Mouse (Mus musculus) kidney, postnatal 0 days (tissue): ENCODE results near the gene Ndc1. TPM values are rescaled to one million over a fixed set of nuclear protein-coding genes. Genes with fewer than 3 reads are reported as not detected.
"Not testable (repeated sequence)": the region's sequence is repeated elsewhere in the genome, so short reads cannot be mapped to it uniquely, and the experiment has no call there.

ENCODE experiments used
- ATAC-seq: fragments of 200-750 bp; cut with Nextera tagmentation; replicated peaks from 2 replicates; pipeline ENCODE4 v1.8.0; 2017; ENCODE audit warnings: low read depth, moderate number of reproducible peaks, moderate TSS enrichment, moderate library complexity; ENCODE audit not compliant: low FRiP score
- DNase-seq: peaks from one replicate; pipeline ENCODE4 v3.0.0-alpha.2; 2016; ENCODE audit warnings: low spot score
- H3K27ac ChIP-seq: fragments of 300-500 bp; sonication (generic); 2 replicates; pipeline ENCODE4 v1.5.1; 2014; ENCODE audit warnings: mild to moderate bottlenecking
- H3K27me3 ChIP-seq: fragments of 300-500 bp; sonication (generic); 2 replicates; pipeline ENCODE4 v1.6.1; 2014; ENCODE audit warnings: low read length, mixed read lengths; ENCODE audit not compliant: insufficient read depth
- H3K36me3 ChIP-seq: fragments of 300-500 bp; sonication (generic); 2 replicates; pipeline ENCODE4 v1.6.1; 2014; ENCODE audit warnings: low read length, mixed read lengths; ENCODE audit not compliant: insufficient read depth
- H3K4me1 ChIP-seq: fragments of 300-500 bp; sonication (generic); replicated peaks from 2 replicates; pipeline ENCODE4 v1.6.1; 2014; ENCODE audit warnings: antibody characterized with exemption, low read length, mixed read lengths; ENCODE audit not compliant: insufficient read depth
- H3K4me2 ChIP-seq: fragments of 300-500 bp; sonication (generic); 2 replicates; pipeline ENCODE4 v1.6.1; 2014; ENCODE audit warnings: mild to moderate bottlenecking, low read length, moderate library complexity, mixed read lengths
- H3K4me3 ChIP-seq: fragments of 300-500 bp; sonication (generic); replicated peaks from 2 replicates; pipeline ENCODE4 v1.5.1; 2014; ENCODE audit warnings: low read depth, low read length
- H3K9ac ChIP-seq: fragments of 300-500 bp; sonication (generic); 2 replicates; pipeline ENCODE4 v1.6.1; 2014; ENCODE audit warnings: low read depth, low read length
- H3K9me3 ChIP-seq: fragments of 300-500 bp; sonication (generic); replicated peaks from 2 replicates; pipeline ENCODE4 v1.6.1; 2016; ENCODE audit warnings: low read length, inconsistent platforms, mixed read lengths
- CTCF ChIP-seq: IDR thresholded peaks from 2 replicates; pipeline ENCODE4 v1.5.1; 2016; ENCODE audit warnings: antibody characterized with exemption, low read depth, mild to moderate bottlenecking, moderate library complexity
- WGBS: fragments of 180-500 bp; shearing (Covaris S2); extraction: QIAGEN DNeasy Blood & Tissue Kit; methylation state at CpG from one replicate; pipeline ENCODE4 v1.1.7; 2014; 5-methylcytosine and 5-hydroxymethylcytosine counted together
- polyA plus RNA-seq: library from polyadenylated mRNA; unstranded; fragments of >200 nt; fragmentation: Nextera tagmentation; extraction: Ambion mirVana; gene quantifications from 2 replicates; pipeline ENCODE4 v1.2.1, GENCODE M21; 2015

Ndc1 gene
- polyA plus RNA-seq, 1 experiment from 2014 or later: 19.0 TPM

DNA sequence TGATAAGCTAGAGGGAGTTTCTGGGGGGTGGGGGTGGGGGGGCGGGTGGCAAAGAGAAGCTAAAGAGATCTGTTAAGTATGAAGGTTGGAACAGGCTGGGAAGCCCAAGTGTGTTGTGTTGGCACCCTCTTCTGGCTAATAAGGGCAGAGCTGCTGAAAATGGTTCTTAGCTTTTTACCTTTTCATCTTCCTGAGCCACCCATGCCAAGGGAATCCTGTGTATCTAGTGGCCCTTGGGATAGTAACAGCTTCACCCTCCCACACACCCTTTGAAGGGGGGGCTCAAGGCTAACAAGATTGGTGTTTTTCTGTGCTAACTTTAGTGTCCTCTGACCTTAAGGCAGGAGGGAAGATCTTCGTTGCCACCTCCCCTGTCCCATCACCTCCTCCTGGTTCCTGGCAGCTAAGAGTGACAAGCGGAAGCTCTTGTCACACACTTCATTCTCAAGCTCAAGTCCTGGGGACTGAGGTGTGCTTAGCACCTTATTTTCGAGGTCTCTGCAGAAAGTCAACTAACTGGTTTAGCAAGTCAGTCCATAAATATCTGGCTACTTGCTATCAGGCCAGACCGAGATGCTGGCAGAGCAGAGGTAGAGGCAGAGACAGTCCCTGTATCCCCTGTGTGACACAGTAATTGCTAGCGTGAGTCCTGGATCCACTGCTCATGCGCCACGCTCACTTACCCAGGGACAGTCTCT, 18.1 kb upstream of the Ndc1 start:
- H3K27ac ChIP-seq: no peak overlapping the region
- H3K9ac ChIP-seq: no peak overlapping the region
- peak; percentile 79 for TF ChIP-seq CTCF
- DNase-seq (peak; percentile 83), ATAC-seq (0 out of 2 replicates have a peak, but pooled peaks have one; percentile 27)
- H3K4me2 ChIP-seq: no peak overlapping the region
- 0 out of 2 replicates have a peak, but pooled peaks cover 3% of the 10 kb centered on the region for H3K36me3 ChIP-seq
- no peaks in the 10 kb centered on the region for H3K27me3 ChIP-seq
- H3K4me1 ChIP-seq: peaks cover 6% of the 10 kb centered on the region
- H3K4me3 ChIP-seq: no peak overlapping the region
- 61% methylated on average over 8 of the region's 8 CpGs for WGBS
- H3K9me3 ChIP-seq: no peaks in the 10 kb centered on the region

- H3K27ac ChIP-seq: no peak overlapping the region
- no peak overlapping the region for H3K4me2 ChIP-seq
- no peak for ATAC-seq
- H3K9me3 ChIP-seq: no peaks in the 10 kb centered on the region
- TF ChIP-seq CTCF: no peak
- no peak for DNase-seq
- 0 out of 2 replicates have a peak, but pooled peaks cover 3% of the 10 kb centered on the region for H3K36me3 ChIP-seq
- H3K9ac ChIP-seq: no peak overlapping the region
- no peak overlapping the region for H3K4me3 ChIP-seq
- no peaks in the 10 kb centered on the region for H3K27me3 ChIP-seq
- peaks cover 8% of the 10 kb centered on the region for H3K4me1 ChIP-seq
Measured at GRCm38 (mm10) chr4:107351368-107351767, 16.2 kb upstream of the Ndc1 start.

GRCm38 (mm10) chr4:107353612-107354011, 14.0 kb upstream of the Ndc1 start:
- WGBS: 86% methylated on average over 3 of the region's 3 CpGs
- no peak overlapping the region for H3K27ac ChIP-seq
- ATAC-seq: no peak

DNA sequence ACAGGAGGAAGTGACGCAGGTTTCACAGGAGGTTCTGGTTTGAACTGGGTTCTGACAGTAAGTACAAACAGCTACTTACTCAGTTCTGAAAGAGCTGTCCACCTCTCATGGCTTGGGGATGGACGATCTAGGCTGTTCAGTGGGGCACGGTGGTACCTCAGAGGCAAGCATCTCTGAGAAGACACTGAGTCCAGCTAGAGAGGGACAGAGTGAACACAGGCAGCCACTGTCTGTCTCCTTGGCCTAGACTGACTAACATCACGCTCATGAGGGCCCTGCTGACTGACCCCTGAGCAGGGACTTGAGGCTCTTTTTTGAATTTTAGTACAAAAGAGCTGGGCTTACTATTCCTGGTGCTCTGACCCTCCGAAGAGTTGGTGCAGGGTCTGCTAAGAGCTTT, 13.5 kb upstream of the Ndc1 start:
- H3K27me3 ChIP-seq: no peaks in the 10 kb centered on the region
- peak overlapping the region; percentile 67; the same call in 1 of the 2 replicates for H3K27ac ChIP-seq
- WGBS: 46% methylated on average over 5 of the region's 5 CpGs
- DNase-seq: no peak
- H3K9me3 ChIP-seq: no peaks in the 10 kb centered on the region
- no peak overlapping the region for H3K4me3 ChIP-seq
- 0 out of 2 replicates have a peak, but pooled peaks cover 3% of the 10 kb centered on the region for H3K36me3 ChIP-seq
- H3K4me1 ChIP-seq: peaks cover 8% of the 10 kb centered on the region
- no peak; the same call in 1 of the 2 replicates for ATAC-seq
- no peak for TF ChIP-seq CTCF
- H3K4me2 ChIP-seq: no peak overlapping the region
- no peak overlapping the region for H3K9ac ChIP-seq

More at GRCm38 (mm10) chr4:107353612-107354011, 14.0 kb upstream of the Ndc1 start:
- no peak overlapping the region for H3K4me3 ChIP-seq
- no peak overlapping the region for H3K4me2 ChIP-seq
- H3K27me3 ChIP-seq: no peaks in the 10 kb centered on the region
- DNase-seq: no peak
- H3K4me1 ChIP-seq: peaks cover 8% of the 10 kb centered on the region
- H3K9ac ChIP-seq: no peak overlapping the region
- H3K9me3 ChIP-seq: no peaks in the 10 kb centered on the region
- H3K36me3 ChIP-seq: 0 out of 2 replicates have a peak, but pooled peaks cover 3% of the 10 kb centered on the region
- TF ChIP-seq CTCF: no peak

- Histone ChIP-seq H3K9ac (no peak overlapping the region), H3K4me1 (peaks cover 8% of the 10 kb centered on the region), H3K9me3 (no peaks in the 10 kb centered on the region), H3K36me3 (0 out of 2 replicates have a peak, but pooled peaks cover 4% of the 10 kb centered on the region), H3K27ac (peak overlapping the region; percentile 67; the same call in 1 of the 2 replicates), H3K4me2 (no peak overlapping the region), H3K27me3 (no peaks in the 10 kb centered on the region), H3K4me3 (no peak overlapping the region)
- ATAC-seq (peak; percentile 80), DNase-seq (peak; percentile 94)
- no peak for TF ChIP-seq CTCF
- 1% methylated on average over 4 of the region's 4 CpGs for WGBS
Measured at GRCm38 (mm10) chr4:107354543-107354942, 13.0 kb upstream of the Ndc1 start.

DNA sequence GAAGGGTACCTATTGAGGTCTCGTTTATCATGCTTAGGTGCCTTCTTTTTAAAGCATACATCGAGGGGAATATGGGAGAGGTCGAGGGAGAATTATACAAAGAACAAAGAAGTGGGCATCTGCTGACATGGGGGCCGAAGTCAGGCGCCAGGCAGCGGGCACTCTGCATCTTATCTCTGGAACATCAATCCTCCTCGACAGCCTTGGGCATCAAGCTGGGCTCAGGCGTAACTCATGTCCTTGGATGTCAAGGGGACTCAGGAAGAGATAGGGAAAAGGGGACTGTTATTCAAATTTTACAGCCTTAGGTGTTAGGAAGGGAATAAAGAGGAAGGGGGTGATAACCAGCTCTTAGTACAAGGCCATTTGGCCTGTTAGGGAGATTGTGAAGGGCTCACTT, 10.4 kb upstream of the Ndc1 start:
- DNase-seq: not testable (repeated sequence)

More for the DNA sequence above, 10.4 kb upstream of the Ndc1 start:
- H3K4me2 ChIP-seq, H3K9me3 ChIP-seq, H3K27ac ChIP-seq, H3K4me1 ChIP-seq, H3K4me3 ChIP-seq, H3K36me3 ChIP-seq, H3K27me3 ChIP-seq, ATAC-seq, H3K9ac ChIP-seq: not testable (repeated sequence)
- 45% methylated on average over 8 of the region's 8 CpGs for WGBS
